Mouse (Mus musculus) C2C12 (cell line): ENCODE data around the gene Decr2. TPM values are rescaled to one million over a fixed set of nuclear protein-coding genes. Genes with fewer than 3 reads are reported as not detected.
A peak's percentile ranks its signal among the peaks of the same experiment; 100 is the strongest.

Experiments used
- H3K27me3 ChIP-seq: one replicate; pipeline ENCODE4 v1.6.1; 2011; ENCODE audit not compliant: control insufficient read depth, insufficient read depth, insufficient read length
- H3K36me3 ChIP-seq: one replicate; pipeline ENCODE4 v1.6.1; 2011; ENCODE audit not compliant: control insufficient read depth, insufficient read depth
- H3K4me3 ChIP-seq: one replicate; pipeline ENCODE4 v1.5.1; 2011; ENCODE audit warnings: mild to moderate bottlenecking, control low read depth; ENCODE audit not compliant: poor library complexity, insufficient read depth, severe bottlenecking
- H3K79me2 ChIP-seq: one replicate; pipeline ENCODE4 v1.6.1; 2011; ENCODE audit not compliant: control insufficient read depth, insufficient read depth
- H3K79me3 ChIP-seq: one replicate; pipeline ENCODE4 v1.6.1; 2011; ENCODE audit warnings: low read depth, control low read depth
- H3ac ChIP-seq: one replicate; pipeline ENCODE3; 2011; ENCODE audit warnings: low read depth; ENCODE audit not compliant: control insufficient read depth, insufficient read length
- CEBPB ChIP-seq: IDR thresholded peaks from one replicate; pipeline ENCODE4 v1.6.1; 2011; ENCODE audit warnings: low read depth, mild to moderate bottlenecking, control low read depth, moderate library complexity
- CTCF ChIP-seq: IDR thresholded peaks from one replicate; pipeline ENCODE4 v1.5.1; 2011; ENCODE audit not compliant: control insufficient read depth, insufficient read depth, insufficient read length
- FOSL1 ChIP-seq: IDR thresholded peaks from one replicate; pipeline ENCODE4 v1.8.0; 2011; ENCODE audit warnings: mild to moderate bottlenecking, low read length; ENCODE audit not compliant: poor library complexity, insufficient read depth, severe bottlenecking
- MAX ChIP-seq: IDR thresholded peaks from one replicate; pipeline ENCODE4 v1.6.1; 2011; ENCODE audit warnings: mild to moderate bottlenecking, control low read depth
- MYOD1 ChIP-seq: IDR thresholded peaks from one replicate; pipeline ENCODE4 v1.6.1; 2011; ENCODE audit warnings: low read depth; ENCODE audit not compliant: control insufficient read depth, insufficient read length
- MYOG ChIP-seq: IDR thresholded peaks from one replicate; pipeline ENCODE4 v1.6.1; 2011; ENCODE audit not compliant: control insufficient read depth, insufficient read length; ENCODE audit errors: extremely low read depth
- USF1 ChIP-seq: IDR thresholded peaks from one replicate; pipeline ENCODE4 v1.6.1; 2011; ENCODE audit warnings: low read depth, mild to moderate bottlenecking, control low read depth, moderate library complexity
- polyA plus RNA-seq: library from polyadenylated mRNA; unstranded; fragments of >200 nt; fragmentation: generic; extraction: Trizol; gene quantifications from one replicate; pipeline ENCODE4 v1.2.1, GENCODE M21; 2012; ENCODE audit warnings: missing spikeins

Gene Decr2
- polyA plus RNA-seq, 1 experiment, result 3.9 TPM

- Histone ChIP-seq H3ac (peak overlapping the region; percentile 74), H3K4me3 (peak overlapping the region; percentile 37), H3K79me3 (no peaks in the 10 kb centered on the region), H3K79me2 (no peaks in the 10 kb centered on the region), H3K36me3 (no peaks in the 10 kb centered on the region), H3K27me3 (no peaks in the 10 kb centered on the region)
- no peak for TF ChIP-seq MAX
- no peak for TF ChIP-seq USF1
- no peak for TF ChIP-seq CTCF
- TF ChIP-seq MYOD1, result no peak
- no peak for TF ChIP-seq FOSL1
- TF ChIP-seq MYOG, result no peak
- TF ChIP-seq CEBPB, result no peak
Observed at GRCm38 (mm10) chr17:26094531-26095110, 4.5 kb upstream of the Decr2 start.

GRCm38 (mm10) chr17:26087059-26087564 is 3.0 kb downstream of the Decr2 start:
- Histone ChIP-seq H3K79me2 (no peaks in the 10 kb centered on the region), H3K36me3 (no peaks in the 10 kb centered on the region), H3K79me3 (no peaks in the 10 kb centered on the region), H3K27me3 (no peaks in the 10 kb centered on the region), H3K4me3 (no peak overlapping the region), H3ac (no peak overlapping the region)
- TF ChIP-seq CEBPB (no peak), MYOG (no peak), FOSL1 (no peak), CTCF (no peak), MYOD1 (no peak), USF1 (no peak), MAX (no peak)

- H3ac ChIP-seq, result no peak overlapping the region
- no peak for TF ChIP-seq CEBPB
- no peak overlapping the region for H3K4me3 ChIP-seq
Observed at GRCm38 (mm10) chr17:26080867-26081266, 9.3 kb downstream of the Decr2 start.

GRCm38 (mm10) chr17:26078851-26079250 is 11.3 kb downstream of the Decr2 start:
- Histone ChIP-seq H3K27me3 (peaks cover 9% of the 10 kb centered on the region), H3K79me3 (no peaks in the 10 kb centered on the region), H3ac (no peak overlapping the region), H3K36me3 (no peaks in the 10 kb centered on the region), H3K79me2 (no peaks in the 10 kb centered on the region), H3K4me3 (no peak overlapping the region)
- no peak for TF ChIP-seq FOSL1
- no peak for TF ChIP-seq USF1
- no peak for TF ChIP-seq CEBPB
- TF ChIP-seq MYOD1, result no peak
- no peak for TF ChIP-seq CTCF
- no peak for TF ChIP-seq MAX

More at GRCm38 (mm10) chr17:26080867-26081266, 9.3 kb downstream of the Decr2 start:
- no peaks in the 10 kb centered on the region for H3K79me2 ChIP-seq
- peaks cover 5% of the 10 kb centered on the region for H3K27me3 ChIP-seq
- H3K79me3 ChIP-seq, result no peaks in the 10 kb centered on the region
- no peaks in the 10 kb centered on the region for H3K36me3 ChIP-seq

GRCm38 (mm10) chr17:26075246-26075645 is 14.9 kb downstream of the Decr2 start:
- peaks cover 9% of the 10 kb centered on the region for H3K27me3 ChIP-seq
- H3K79me3 ChIP-seq, result no peaks in the 10 kb centered on the region
- TF ChIP-seq USF1 (no peak), MAX (no peak), MYOD1 (no peak), FOSL1 (no peak), MYOG (no peak), CEBPB (no peak), CTCF (no peak)

GRCm38 (mm10) chr17:26070136-26070535 is 20.0 kb downstream of the Decr2 start:
- H3K79me3 ChIP-seq, result peaks cover 23% of the 10 kb centered on the region
- H3K27me3 ChIP-seq, result peaks cover 3% of the 10 kb centered on the region
- no peak overlapping the region for H3ac ChIP-seq
- H3K36me3 ChIP-seq, result peaks cover 2% of the 10 kb centered on the region
- TF ChIP-seq MYOD1 (no peak), USF1 (no peak), FOSL1 (no peak), MYOG (no peak), CTCF (no peak), CEBPB (no peak)
- H3K79me2 ChIP-seq, result peaks cover 34% of the 10 kb centered on the region
- H3K4me3 ChIP-seq, result no peak overlapping the region

More at GRCm38 (mm10) chr17:26075246-26075645, 14.9 kb downstream of the Decr2 start:
- Histone ChIP-seq H3K36me3 (no peaks in the 10 kb centered on the region), H3ac (no peak overlapping the region), H3K79me2 (no peaks in the 10 kb centered on the region), H3K4me3 (no peak overlapping the region)
